Mouse (Mus musculus): ENCODE measurements around the gene Gas2l1. TPM values are rescaled to one million over a fixed set of nuclear protein-coding genes. Genes with fewer than 3 reads are reported as not detected.

Gas2l1 gene
- polyA plus RNA-seq, 1 experiment from 2014 or later, result 40.5 TPM

DNA sequence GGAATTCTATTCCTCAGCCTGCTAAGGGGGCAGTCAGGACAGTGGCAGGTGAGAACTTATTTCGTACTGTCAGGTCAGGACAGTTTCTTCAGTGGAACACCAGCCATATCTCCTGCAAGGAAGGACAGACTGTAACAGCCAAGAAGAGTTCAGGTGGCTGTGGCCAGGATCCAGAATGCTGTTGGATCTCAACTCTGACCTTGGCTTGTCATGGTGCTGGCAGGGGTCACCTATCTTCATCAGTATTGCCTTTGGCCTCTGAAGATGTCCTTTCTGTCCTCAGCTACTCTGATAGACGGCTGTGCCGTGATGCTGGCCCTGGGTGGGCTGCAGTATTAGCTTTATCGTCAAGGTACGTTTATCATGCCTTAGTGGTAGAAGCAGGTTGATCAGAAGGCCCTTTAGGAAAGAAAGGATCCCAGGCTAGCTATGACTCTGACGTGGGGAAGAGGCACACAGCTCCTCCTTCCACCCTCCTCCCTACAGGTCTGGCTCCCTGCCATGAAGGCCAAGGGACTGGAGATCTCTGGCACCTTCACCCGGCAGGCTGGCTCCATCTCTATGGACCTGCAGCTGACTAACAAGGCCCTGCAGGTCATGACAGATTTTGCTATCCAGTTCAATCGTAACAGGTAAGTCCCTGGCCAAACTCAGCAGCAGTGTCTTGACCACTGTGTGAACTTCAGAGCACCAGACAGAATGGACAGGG, 27.8 kb downstream of the Gas2l1 start:
- H3K27me3 ChIP-seq, result no peaks in the 10 kb centered on the region
- no peak for ATAC-seq (ENCODE audit: insufficient number of reproducible peaks, insufficient read depth, low FRiP score, low TSS enrichment, low read depth)
- peaks cover 98% of the 10 kb centered on the region for H3K36me3 ChIP-seq
- no peak overlapping the region for H3K4me2 ChIP-seq
- 86% methylated on average over 8 of the region's 8 CpGs for WGBS
- no peak overlapping the region for H3K27ac ChIP-seq
- no peak overlapping the region for H3K4me3 ChIP-seq (replicated peaks)
- H3K9ac ChIP-seq (replicated peaks), result no peak overlapping the region
- peaks cover 9% of the 10 kb centered on the region; the same call in 1 of the 2 replicates for H3K4me1 ChIP-seq (replicated peaks)
- no peaks in the 10 kb centered on the region for H3K9me3 ChIP-seq

DNA sequence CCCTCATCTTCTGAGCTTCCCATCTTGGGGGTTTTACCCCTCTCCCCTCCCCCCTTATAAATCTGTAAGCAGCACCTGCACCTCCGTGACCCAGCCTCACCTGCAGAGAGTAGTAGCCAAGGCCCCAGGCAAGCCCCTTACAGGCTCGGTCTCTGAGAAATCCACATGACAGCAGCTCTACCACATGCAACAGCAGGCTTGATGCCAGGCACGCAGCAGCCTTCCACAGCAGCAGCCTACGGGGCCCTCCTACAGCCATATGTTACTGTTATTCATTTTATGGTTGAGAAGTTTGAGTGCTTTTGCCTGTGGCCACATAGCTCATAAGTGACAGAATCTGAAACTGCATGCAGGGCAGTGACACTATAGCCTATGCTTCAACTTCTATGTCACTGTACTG, 29.7 kb downstream of the Gas2l1 start:
- Histone ChIP-seq H3K9me3 (no peaks in the 10 kb centered on the region), H3K9ac (replicated peaks) (no peak overlapping the region), H3K4me2 (no peak overlapping the region), H3K27ac (no peak overlapping the region), H3K4me1 (replicated peaks) (peaks cover under 1% of the 10 kb centered on the region; the same call in 1 of the 2 replicates), H3K4me3 (replicated peaks) (no peak overlapping the region), H3K27me3 (no peaks in the 10 kb centered on the region), H3K36me3 (peaks cover 98% of the 10 kb centered on the region)
- no peak for ATAC-seq (ENCODE audit: insufficient number of reproducible peaks, insufficient read depth, low FRiP score, low TSS enrichment, low read depth)
- WGBS, result 90% methylated on average over 4 of the region's 4 CpGs

DNA sequence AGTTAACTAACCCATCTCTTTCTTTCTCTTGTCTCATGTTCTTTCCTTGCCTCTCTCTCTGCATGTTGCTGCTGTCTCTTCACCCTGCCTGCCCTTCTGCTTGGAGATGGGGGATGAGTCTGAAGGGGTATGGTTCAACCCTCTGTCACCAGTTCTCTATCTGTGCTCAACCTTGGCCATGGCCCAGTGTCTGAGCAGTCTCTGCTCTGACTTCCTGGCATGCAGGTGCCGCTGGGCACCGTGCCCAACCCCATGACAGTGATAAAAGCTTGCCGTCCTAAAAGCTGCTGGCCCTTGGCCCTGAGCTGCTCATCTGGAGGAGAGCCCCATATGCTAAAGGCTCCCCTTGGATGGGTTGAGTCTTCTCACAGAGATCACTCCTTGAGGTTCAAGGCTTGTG, 32.0 kb downstream of the Gas2l1 start:
- no peaks in the 10 kb centered on the region for H3K9me3 ChIP-seq
- no peak overlapping the region for H3K9ac ChIP-seq (replicated peaks)
- WGBS, result 92% methylated on average over 3 of the region's 3 CpGs
- H3K36me3 ChIP-seq, result peaks cover 94% of the 10 kb centered on the region
- H3K4me1 ChIP-seq (replicated peaks), result no peaks in the 10 kb centered on the region
- H3K27me3 ChIP-seq, result no peaks in the 10 kb centered on the region
- H3K4me3 ChIP-seq (replicated peaks), result no peak overlapping the region
- H3K27ac ChIP-seq, result no peak overlapping the region
- no peak overlapping the region for H3K4me2 ChIP-seq
- no peak for ATAC-seq (ENCODE audit: insufficient number of reproducible peaks, insufficient read depth, low FRiP score, low TSS enrichment, low read depth)

DNA sequence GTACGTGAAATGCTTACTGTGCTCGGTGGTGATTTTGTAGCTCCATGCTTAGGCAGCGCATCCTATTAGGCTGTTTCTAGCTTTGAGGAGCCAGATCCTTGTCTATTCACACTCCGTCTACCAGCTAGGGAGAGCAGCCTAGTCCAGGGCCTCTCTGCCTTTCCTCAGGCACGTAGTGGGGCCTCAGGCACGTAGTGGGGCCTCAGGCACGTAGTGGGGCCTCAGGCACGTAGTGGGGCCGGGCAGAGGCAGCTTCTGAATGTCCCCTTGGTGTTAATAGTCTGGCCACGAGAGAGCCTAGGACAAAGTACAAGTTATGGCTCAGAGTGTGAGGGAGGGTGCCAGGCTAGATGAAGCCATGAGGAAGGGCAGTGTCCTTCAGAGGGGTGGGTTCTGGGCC, 32.4 kb downstream of the Gas2l1 start:
- Histone ChIP-seq H3K9ac (replicated peaks) (no peak overlapping the region), H3K27me3 (no peaks in the 10 kb centered on the region), H3K36me3 (peaks cover 94% of the 10 kb centered on the region), H3K9me3 (no peaks in the 10 kb centered on the region), H3K4me2 (no peak overlapping the region), H3K27ac (no peak overlapping the region), H3K4me3 (replicated peaks) (no peak overlapping the region), H3K4me1 (replicated peaks) (no peaks in the 10 kb centered on the region)
- 95% methylated on average over 10 of the region's 10 CpGs for WGBS
- ATAC-seq (ENCODE audit: insufficient number of reproducible peaks, insufficient read depth, low FRiP score, low TSS enrichment, low read depth), result no peak

DNA sequence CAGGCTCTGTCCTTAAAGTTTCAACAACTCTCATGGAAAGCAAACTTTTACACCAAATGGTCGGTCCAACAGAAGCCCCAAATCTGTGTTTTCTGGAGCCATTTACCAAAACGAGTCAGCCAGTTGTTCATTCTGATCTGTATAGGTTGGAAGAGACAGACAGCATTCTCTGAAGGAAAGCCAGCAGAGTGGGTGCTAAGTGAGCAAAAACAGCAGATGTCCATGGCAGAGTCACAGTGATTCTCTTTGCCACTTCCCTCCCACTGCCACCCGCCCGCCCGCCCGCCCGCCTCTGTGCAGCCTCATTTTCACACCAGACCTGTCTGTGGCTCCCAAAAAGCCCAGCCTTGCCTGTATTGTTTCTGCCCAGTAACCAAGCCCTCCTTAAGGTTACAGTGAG, 36.9 kb downstream of the Gas2l1 start:
- peaks cover 94% of the 10 kb centered on the region for H3K36me3 ChIP-seq
- H3K4me3 ChIP-seq (replicated peaks), result no peak overlapping the region
- WGBS, result 92% methylated on average over 7 of the region's 7 CpGs
- no peaks in the 10 kb centered on the region for H3K9me3 ChIP-seq
- H3K27ac ChIP-seq, result no peak overlapping the region
- no peak for ATAC-seq (ENCODE audit: insufficient number of reproducible peaks, insufficient read depth, low FRiP score, low TSS enrichment, low read depth)
- H3K4me2 ChIP-seq, result no peak overlapping the region
- no peaks in the 10 kb centered on the region for H3K4me1 ChIP-seq (replicated peaks)
- H3K9ac ChIP-seq (replicated peaks), result no peak overlapping the region
- H3K27me3 ChIP-seq, result no peaks in the 10 kb centered on the region

DNA sequence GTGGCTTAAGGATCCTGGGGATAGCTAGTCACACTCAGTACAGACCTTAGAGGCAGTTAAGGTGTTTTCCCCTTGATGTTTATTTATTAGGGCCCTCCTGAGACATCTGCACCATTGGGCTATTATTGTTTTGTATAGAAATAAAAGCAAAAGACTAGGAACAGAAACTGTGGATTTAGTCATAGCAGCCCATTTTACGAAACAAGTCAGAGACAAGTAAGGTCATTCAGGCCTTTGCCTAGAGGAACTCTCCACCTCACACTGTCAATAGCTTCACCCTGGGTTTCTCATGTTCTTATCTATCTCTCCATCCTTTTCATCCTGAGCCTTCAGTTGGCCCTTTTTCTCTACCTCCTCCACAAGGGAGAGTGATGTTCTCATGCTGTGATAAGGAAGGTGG, 40.0 kb downstream of the Gas2l1 start:
- WGBS, result 97% methylated on average over 1 of the region's 1 CpGs
- no peak for ATAC-seq (ENCODE audit: insufficient number of reproducible peaks, insufficient read depth, low FRiP score, low TSS enrichment, low read depth)

DNA sequence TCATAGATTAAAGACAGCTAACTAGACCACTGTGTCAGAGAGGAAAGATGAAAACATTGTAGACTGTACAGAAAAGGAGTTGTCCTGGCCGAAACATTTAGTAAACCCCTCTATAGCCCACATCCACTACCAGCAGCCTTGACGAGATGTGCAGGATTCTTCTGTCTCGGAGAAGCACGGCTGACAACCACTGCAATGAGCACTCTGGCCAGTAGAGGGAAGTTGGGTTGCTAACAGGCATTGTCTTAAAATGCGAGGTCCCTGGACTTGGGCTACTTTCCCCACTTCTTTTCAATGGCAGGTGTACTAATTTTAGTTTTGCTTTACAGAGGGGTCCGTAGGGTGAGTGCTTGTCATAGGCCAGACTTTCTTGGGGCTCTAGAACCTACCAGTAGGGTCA, 47.6 kb downstream of the Gas2l1 start:
- ATAC-seq (ENCODE audit: insufficient number of reproducible peaks, insufficient read depth, low FRiP score, low TSS enrichment, low read depth), result no peak
- Histone ChIP-seq H3K4me2 (no peak overlapping the region), H3K4me1 (replicated peaks) (no peaks in the 10 kb centered on the region), H3K36me3 (peaks cover 76% of the 10 kb centered on the region), H3K4me3 (replicated peaks) (no peak overlapping the region), H3K9ac (replicated peaks) (no peak overlapping the region), H3K27ac (no peak overlapping the region), H3K27me3 (no peaks in the 10 kb centered on the region), H3K9me3 (no peaks in the 10 kb centered on the region)
- WGBS, result 71% methylated on average over 6 of the region's 6 CpGs

More for the DNA sequence above, 40.0 kb downstream of the Gas2l1 start:
- no peak overlapping the region for H3K4me3 ChIP-seq (replicated peaks)
- no peaks in the 10 kb centered on the region for H3K27me3 ChIP-seq
- no peaks in the 10 kb centered on the region for H3K4me1 ChIP-seq (replicated peaks)
- no peak overlapping the region for H3K9ac ChIP-seq (replicated peaks)
- H3K36me3 ChIP-seq, result peaks cover 74% of the 10 kb centered on the region
- no peak overlapping the region for H3K27ac ChIP-seq
- no peak overlapping the region for H3K4me2 ChIP-seq
- H3K9me3 ChIP-seq, result no peaks in the 10 kb centered on the region

DNA sequence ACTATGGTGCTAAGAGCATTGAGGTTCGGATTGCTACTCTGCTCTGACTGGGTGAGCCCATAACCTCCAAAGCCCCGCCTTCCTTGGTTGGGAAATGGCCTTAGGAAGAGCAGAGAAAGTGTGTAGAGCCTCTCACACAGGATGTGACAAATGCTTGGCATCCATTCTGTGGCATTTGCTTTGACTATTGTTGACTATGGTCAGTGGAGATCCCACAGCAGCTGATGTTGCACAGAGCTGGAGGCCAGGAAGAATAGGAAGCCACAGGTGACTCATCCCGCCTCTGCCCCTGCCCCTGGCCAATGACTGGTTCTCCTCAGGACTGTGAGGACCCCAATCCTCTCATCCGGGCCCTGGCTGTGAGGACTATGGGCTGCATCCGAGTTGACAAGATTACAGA, 48.8 kb downstream of the Gas2l1 start:
- Histone ChIP-seq H3K4me2 (no peak overlapping the region), H3K9ac (replicated peaks) (no peak overlapping the region), H3K27me3 (no peaks in the 10 kb centered on the region), H3K9me3 (no peaks in the 10 kb centered on the region), H3K4me1 (replicated peaks) (no peaks in the 10 kb centered on the region), H3K27ac (no peak overlapping the region), H3K36me3 (peaks cover 78% of the 10 kb centered on the region), H3K4me3 (replicated peaks) (no peak overlapping the region)
- no peak for ATAC-seq (ENCODE audit: insufficient number of reproducible peaks, insufficient read depth, low FRiP score, low TSS enrichment, low read depth)
- WGBS, result 88% methylated on average over 5 of the region's 5 CpGs

DNA sequence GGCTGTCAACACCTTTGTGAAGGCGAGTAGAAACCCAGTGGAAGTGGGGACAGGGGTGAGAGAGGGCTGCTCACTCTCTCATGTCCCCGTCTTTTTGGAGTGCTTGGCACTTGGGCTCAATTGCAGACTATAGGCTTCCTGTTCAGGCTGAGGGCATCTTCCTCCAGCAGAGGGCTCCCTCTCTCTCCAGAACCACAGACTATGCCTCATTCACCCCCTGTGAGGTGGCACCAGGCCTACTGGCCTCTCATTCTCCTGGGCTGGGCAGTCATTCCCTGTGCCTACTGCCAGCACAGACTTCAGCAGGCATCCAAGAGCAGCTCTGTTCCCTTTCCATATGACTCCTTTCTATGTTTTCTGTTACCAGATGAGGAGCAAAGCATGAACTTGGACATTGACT, 49.4 kb downstream of the Gas2l1 start:
- H3K4me3 ChIP-seq (replicated peaks), result no peak overlapping the region
- ATAC-seq (ENCODE audit: insufficient number of reproducible peaks, insufficient read depth, low FRiP score, low TSS enrichment, low read depth), result no peak
- H3K9ac ChIP-seq (replicated peaks), result no peak overlapping the region
- no peak overlapping the region for H3K27ac ChIP-seq
- 58% methylated on average over 2 of the region's 2 CpGs for WGBS
- no peaks in the 10 kb centered on the region for H3K9me3 ChIP-seq
- no peaks in the 10 kb centered on the region for H3K27me3 ChIP-seq
- no peaks in the 10 kb centered on the region for H3K4me1 ChIP-seq (replicated peaks)
- H3K4me2 ChIP-seq, result no peak overlapping the region
- peaks cover 78% of the 10 kb centered on the region for H3K36me3 ChIP-seq

DNA sequence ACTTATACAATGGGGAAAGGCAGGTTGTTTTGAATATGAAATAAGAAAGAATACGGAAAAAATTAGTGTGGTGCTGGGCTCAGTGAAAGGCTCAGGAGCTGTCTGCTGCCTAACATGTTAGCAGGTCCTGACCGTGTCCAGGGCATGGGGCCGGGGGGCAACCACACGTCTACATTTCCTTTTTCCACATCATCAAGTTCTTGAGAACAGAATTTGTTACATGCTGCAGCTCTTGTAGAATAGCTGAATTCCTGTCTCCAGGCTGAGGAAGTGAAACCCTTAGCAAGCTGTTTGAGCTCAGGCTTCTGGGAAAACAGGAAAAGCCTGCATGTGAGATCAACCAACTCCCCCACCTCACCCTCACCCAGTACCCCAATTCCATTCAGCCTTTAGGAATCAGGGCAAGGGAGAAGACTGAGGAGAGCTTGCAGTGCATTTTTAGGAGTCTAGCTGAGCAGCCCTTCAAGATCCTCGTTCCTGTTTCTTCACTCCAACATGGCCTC, 52.9 kb downstream of the Gas2l1 start:
- Histone ChIP-seq H3K4me3 (replicated peaks) (no peak overlapping the region), H3K36me3 (peaks cover 54% of the 10 kb centered on the region)

DNA sequence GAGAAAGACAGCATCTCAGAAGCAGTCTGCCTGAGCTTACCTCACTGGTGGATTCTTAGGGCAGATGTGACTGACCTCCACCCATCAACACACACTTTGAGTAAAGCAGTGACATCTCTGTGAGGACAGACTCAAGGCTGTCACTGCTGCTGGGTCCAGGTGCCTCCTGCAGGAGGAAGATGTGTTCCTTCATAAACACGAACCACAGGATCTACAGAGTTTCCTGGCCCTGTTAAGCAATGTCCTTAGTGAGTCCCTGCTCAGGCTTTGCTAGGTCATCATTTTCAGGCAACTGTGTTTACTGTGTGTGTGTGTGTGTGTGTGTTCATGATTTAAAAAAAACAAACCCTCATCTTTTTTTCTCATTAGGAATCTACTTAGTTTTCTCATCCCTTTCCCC, 53.6 kb downstream of the Gas2l1 start:
- peaks cover 46% of the 10 kb centered on the region for H3K36me3 ChIP-seq
- H3K9me3 ChIP-seq, result no peaks in the 10 kb centered on the region
- no peak for ATAC-seq (ENCODE audit: insufficient number of reproducible peaks, insufficient read depth, low FRiP score, low TSS enrichment, low read depth)
- H3K4me3 ChIP-seq (replicated peaks), result no peak overlapping the region
- no peaks in the 10 kb centered on the region for H3K4me1 ChIP-seq (replicated peaks)
- no peak overlapping the region for H3K4me2 ChIP-seq
- H3K27me3 ChIP-seq, result no peaks in the 10 kb centered on the region
- no peak overlapping the region for H3K9ac ChIP-seq (replicated peaks)
- no peak overlapping the region for H3K27ac ChIP-seq
- 69% methylated on average over 1 of the region's 1 CpGs for WGBS

More for the DNA sequence above, 52.9 kb downstream of the Gas2l1 start:
- no peaks in the 10 kb centered on the region for H3K27me3 ChIP-seq
- H3K9ac ChIP-seq (replicated peaks), result no peak overlapping the region
- no peak overlapping the region for H3K27ac ChIP-seq
- WGBS, result 87% methylated on average over 5 of the region's 5 CpGs
- H3K9me3 ChIP-seq, result no peaks in the 10 kb centered on the region
- no peak for ATAC-seq (ENCODE audit: insufficient number of reproducible peaks, insufficient read depth, low FRiP score, low TSS enrichment, low read depth)
- no peaks in the 10 kb centered on the region for H3K4me1 ChIP-seq (replicated peaks)
- no peak overlapping the region for H3K4me2 ChIP-seq

DNA sequence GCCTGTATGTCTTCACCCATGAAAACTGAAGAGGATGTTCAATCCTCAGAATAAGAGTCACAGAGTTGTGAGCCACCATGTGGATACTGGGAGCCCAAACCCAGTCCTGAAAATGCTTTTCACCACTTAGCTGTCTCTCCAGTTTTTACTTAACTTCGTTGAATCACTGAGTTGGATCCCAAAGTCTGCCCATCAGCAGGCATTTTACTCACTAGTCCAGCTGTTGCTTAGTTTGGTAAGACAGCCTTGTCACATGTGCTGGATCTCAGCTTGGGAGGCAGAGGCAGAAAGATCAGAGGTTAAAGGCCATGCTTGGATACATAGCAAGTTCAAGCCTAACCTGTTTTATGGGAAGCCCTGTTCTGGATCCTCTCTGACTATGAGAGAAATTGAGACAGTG, 54.9 kb downstream of the Gas2l1 start:
- Histone ChIP-seq H3K27me3 (no peaks in the 10 kb centered on the region), H3K36me3 (peaks cover 37% of the 10 kb centered on the region), H3K9me3 (no peaks in the 10 kb centered on the region), H3K4me2 (no peak overlapping the region), H3K4me1 (replicated peaks) (no peaks in the 10 kb centered on the region), H3K9ac (replicated peaks) (no peak overlapping the region), H3K4me3 (replicated peaks) (no peak overlapping the region), H3K27ac (no peak overlapping the region)
- no peak for ATAC-seq (ENCODE audit: insufficient number of reproducible peaks, insufficient read depth, low FRiP score, low TSS enrichment, low read depth)
- 73% methylated on average over 1 of the region's 1 CpGs for WGBS
